Mouse (Mus musculus) cerebellum, postnatal 10 days (tissue): ENCODE results near the gene Taar4.

Experiments used
- DNase-seq, 2 experiments: peaks; one replicate each; pipeline ENCODE4 v3.0.0; 2021; ENCODE audit warnings: mixed read lengths in 2 of 2

Taar4 gene

DNA sequence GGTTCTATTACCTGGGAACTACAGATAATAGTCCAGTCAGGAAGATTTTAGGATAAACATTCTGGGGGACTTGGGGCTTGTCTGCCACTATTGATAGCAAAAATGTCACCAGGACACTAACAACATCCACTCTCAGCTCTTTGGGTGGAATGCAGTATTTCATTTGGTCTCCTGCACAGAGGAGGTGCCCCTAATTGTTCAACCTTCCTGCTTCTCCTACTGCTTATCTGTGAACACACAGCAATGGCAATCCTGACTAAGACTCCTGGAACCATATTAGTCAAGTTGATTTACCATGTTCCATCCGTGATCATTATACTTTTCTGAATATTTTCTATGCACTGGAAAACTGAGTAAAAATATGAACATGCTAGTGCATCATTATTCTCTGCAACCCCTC lies 47.8 kb downstream of the Taar4 start:
- DNase-seq: no peak
